Mouse (Mus musculus) midbrain, embryonic 12.5 days (tissue): ENCODE results near the gene Rpp38. TPM values are rescaled to one million over a fixed set of nuclear protein-coding genes. Genes with fewer than 3 reads are reported as not detected.

Experiments
- ATAC-seq: fragments of 200-750 bp; cut with Nextera tagmentation; 2 replicates; pipeline ENCODE4 v1.8.0; 2017; ENCODE audit warnings: low read depth, moderate TSS enrichment, moderate library complexity; ENCODE audit not compliant: low FRiP score
- H3K27ac ChIP-seq: fragments of 300-500 bp; sonication (generic); replicated peaks from 2 replicates; pipeline ENCODE4 v1.5.1; 2016; ENCODE audit warnings: mild to moderate bottlenecking
- H3K27me3 ChIP-seq: fragments of 300-500 bp; sonication (generic); 2 replicates; pipeline ENCODE4 v1.6.1; 2016; ENCODE audit warnings: mild to moderate bottlenecking
- H3K36me3 ChIP-seq: fragments of 300-500 bp; sonication (generic); 2 replicates; pipeline ENCODE4 v1.6.1; 2016
- H3K4me1 ChIP-seq: fragments of 300-500 bp; sonication (generic); 2 replicates; pipeline ENCODE4 v1.6.1; 2016
- H3K4me2 ChIP-seq: fragments of 300-500 bp; sonication (generic); replicated peaks from 2 replicates; pipeline ENCODE4 v1.6.1; 2016; ENCODE audit warnings: mild to moderate bottlenecking, moderate library complexity
- H3K4me3 ChIP-seq: fragments of 300-500 bp; sonication (generic); 2 replicates; pipeline ENCODE4 v1.5.1; 2016; ENCODE audit warnings: mild to moderate bottlenecking
- H3K9ac ChIP-seq: fragments of 300-500 bp; sonication (generic); replicated peaks from 2 replicates; pipeline ENCODE4 v1.6.1; 2016; ENCODE audit warnings: mild to moderate bottlenecking, moderate library complexity
- H3K9me3 ChIP-seq: fragments of 300-500 bp; sonication (generic); 2 replicates; pipeline ENCODE4 v1.6.1; 2016; ENCODE audit warnings: mild to moderate bottlenecking
- WGBS: fragments of 180-500 bp; shearing (Covaris S2); methylation state at CpG from one replicate; pipeline ENCODE4 v1.1.7; 2016; 5-methylcytosine and 5-hydroxymethylcytosine counted together
- polyA plus RNA-seq: library from polyadenylated mRNA; unstranded; fragments of >200 nt; fragmentation: Nextera tagmentation; extraction: Ambion mirVana; gene quantifications from 2 replicates; pipeline ENCODE4 v1.2.1, GENCODE M21; 2016

The Rpp38 gene
- 15.8 and 16.1 TPM in 2 replicates for polyA plus RNA-seq

DNA sequence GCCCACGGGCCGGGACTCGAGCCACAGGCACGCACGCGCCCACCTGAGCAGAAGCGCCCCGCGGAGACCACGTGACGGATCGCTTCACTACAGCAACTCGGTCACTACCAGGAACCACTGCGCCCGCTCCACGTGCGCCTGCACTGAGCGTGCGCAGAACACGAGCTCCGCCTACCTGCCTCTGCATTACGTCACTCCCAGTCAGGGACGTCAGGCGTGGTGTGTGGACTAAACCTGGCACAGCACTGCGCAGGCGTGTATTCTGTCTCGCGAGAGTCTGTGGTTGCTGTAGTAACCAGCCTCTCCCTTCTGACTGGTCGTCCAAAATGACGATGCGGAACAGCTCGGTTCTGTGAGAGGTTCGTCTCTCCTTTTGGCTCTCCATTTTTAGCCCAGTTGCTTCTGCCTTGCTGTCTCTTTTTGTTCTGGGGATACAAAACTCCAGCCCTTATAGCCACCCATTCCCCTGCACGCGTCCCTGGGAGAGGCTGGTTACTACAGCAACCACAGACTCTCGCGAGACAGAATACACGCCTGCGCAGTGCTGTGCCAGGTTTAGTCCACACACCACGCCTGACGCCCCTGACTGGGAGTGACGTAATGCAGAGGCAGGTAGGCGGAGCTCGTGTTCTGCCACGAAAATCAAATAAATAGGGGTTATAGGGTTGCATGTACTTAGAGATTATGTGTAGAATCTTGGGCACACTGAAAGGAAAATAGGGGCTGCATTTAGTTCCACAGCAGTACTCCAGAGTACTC is at the start of gene Rpp38:
Rpp38 (minus strand) TSS at position 160 of the 759 bp plus-strand sequence.
- Histone ChIP-seq H3K9me3 (no peaks in the 10 kb centered on the region), H3K27ac (peak within 1 kb of the TSS; percentile 72), H3K4me2 (peak within 1 kb of the TSS; percentile 72), H3K4me1 (peaks cover 24% of the 10 kb centered on the region), H3K9ac (peak within 1 kb of the TSS; percentile 49), H3K36me3 (peaks cover 19% of the 10 kb centered on the region), H3K4me3 (peak within 1 kb of the TSS; percentile 56), H3K27me3 (peaks cover 13% of the 10 kb centered on the region; the same call in 1 of the 2 replicates)
- WGBS: under 1% methylated on average over 45 of the region's 45 CpGs
- ATAC-seq: peak; percentile 99

DNA sequence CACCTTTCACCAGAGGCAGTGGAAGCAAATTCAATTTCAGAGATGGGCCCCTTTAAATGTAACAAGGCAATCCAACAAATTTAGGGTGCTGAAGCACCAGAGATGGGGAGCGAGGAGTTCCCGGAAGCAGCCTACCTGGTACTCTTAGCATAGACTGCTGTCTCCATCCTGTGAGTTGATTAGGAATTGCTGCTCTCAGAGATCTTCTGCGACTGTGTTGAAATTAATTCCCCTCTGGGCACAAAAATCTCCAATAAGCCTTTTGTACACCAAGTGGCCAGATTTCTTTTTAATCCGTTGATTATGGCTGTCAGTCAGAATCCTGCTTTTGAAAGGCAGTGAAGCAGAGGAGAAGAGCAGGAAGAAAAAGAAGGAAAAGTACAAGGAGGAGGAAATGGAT is 32.7 kb upstream of the Rpp38 start:
- no peaks in the 10 kb centered on the region for H3K27me3 ChIP-seq
- no peaks in the 10 kb centered on the region for H3K9me3 ChIP-seq
- H3K27ac ChIP-seq: no peak overlapping the region
- no peaks in the 10 kb centered on the region for H3K36me3 ChIP-seq
- WGBS: 52% methylated on average over 4 of the region's 4 CpGs
- no peak overlapping the region for H3K4me3 ChIP-seq
- H3K4me1 ChIP-seq: 0 out of 2 replicates have a peak, but pooled peaks cover 2% of the 10 kb centered on the region
- no peak for ATAC-seq
- H3K4me2 ChIP-seq: no peak overlapping the region
- no peak overlapping the region for H3K9ac ChIP-seq

DNA sequence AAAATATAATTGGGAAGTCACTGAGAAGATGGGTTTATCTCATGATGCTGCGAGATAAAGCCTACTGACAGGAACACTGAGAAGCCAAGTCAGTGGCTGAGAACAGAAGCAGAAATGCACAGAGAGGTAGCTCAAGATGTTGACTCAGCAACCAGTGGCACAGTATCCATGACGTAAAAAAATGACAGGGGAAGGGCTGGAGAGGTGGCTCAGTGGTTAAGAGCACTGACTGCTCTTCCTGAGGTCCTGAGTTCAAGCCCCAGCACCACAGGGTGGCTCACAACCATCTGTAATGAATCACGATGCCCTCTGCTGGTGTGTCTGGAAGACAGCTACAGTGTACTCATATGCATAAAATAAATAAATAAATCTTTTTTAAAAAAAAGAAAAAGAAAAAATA is 28.6 kb upstream of the Rpp38 start:
- no peaks in the 10 kb centered on the region for H3K9me3 ChIP-seq
- ATAC-seq: no peak
- H3K27me3 ChIP-seq: no peaks in the 10 kb centered on the region
- no peaks in the 10 kb centered on the region for H3K36me3 ChIP-seq
- H3K4me1 ChIP-seq: 0 out of 2 replicates have a peak, but pooled peaks cover 2% of the 10 kb centered on the region
- no peak overlapping the region for H3K4me3 ChIP-seq
- WGBS: 90% methylated on average over 3 of the region's 3 CpGs
- H3K27ac ChIP-seq: no peak overlapping the region
- no peak overlapping the region for H3K4me2 ChIP-seq
- H3K9ac ChIP-seq: no peak overlapping the region

DNA sequence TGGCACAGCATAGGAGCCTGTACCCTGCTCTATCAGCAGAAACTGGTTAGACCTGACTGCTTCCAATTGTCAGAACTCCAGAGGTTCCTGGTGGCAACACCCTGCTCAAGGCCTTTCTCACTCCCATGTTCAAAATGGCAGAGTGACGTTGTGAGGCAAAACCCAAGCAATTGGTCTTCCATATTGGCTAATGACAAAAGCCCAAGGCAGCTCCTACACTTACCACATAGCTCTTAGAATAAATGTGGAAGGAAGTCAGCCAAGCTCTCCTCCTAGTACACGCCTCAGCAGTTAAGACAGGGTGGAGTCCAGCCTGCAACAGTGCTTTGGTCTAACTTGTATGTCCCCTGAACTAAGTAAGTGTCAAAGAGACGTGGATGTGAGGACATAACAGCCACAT is 25.4 kb upstream of the Rpp38 start:
- Histone ChIP-seq H3K36me3 (no peaks in the 10 kb centered on the region), H3K4me1 (no peaks in the 10 kb centered on the region), H3K27ac (no peak overlapping the region), H3K4me3 (no peak overlapping the region), H3K27me3 (no peaks in the 10 kb centered on the region), H3K4me2 (no peak overlapping the region), H3K9me3 (no peaks in the 10 kb centered on the region), H3K9ac (no peak overlapping the region)
- WGBS: 76% methylated on average over 3 of the region's 3 CpGs
- ATAC-seq: no peak

DNA sequence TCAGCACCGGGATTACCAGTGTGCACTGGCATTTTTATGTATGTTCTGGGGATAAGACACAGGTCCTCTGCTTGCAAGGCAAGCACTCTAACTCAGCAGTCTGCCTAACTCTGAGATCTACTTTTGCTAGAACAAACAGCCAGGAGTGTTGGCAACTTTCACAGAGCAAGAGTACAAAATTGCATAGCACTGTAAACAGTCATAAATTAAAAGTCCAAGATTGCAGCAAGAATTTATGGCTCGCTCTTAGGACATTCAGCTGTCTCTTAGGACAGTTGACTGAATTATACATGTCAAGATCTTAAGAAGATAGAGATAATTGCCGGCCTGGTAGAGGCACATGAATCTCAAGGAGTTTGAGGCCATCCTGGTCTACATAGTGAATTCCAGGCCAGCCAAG is 23.9 kb upstream of the Rpp38 start:
- H3K4me3 ChIP-seq: no peak overlapping the region
- H3K9me3 ChIP-seq: no peaks in the 10 kb centered on the region
- no peak overlapping the region for H3K27ac ChIP-seq
- H3K4me2 ChIP-seq: no peak overlapping the region
- no peak overlapping the region for H3K9ac ChIP-seq
- H3K4me1 ChIP-seq: no peaks in the 10 kb centered on the region
- 84% methylated on average over 3 of the region's 3 CpGs for WGBS
- ATAC-seq: no peak
- no peaks in the 10 kb centered on the region for H3K27me3 ChIP-seq
- H3K36me3 ChIP-seq: no peaks in the 10 kb centered on the region

DNA sequence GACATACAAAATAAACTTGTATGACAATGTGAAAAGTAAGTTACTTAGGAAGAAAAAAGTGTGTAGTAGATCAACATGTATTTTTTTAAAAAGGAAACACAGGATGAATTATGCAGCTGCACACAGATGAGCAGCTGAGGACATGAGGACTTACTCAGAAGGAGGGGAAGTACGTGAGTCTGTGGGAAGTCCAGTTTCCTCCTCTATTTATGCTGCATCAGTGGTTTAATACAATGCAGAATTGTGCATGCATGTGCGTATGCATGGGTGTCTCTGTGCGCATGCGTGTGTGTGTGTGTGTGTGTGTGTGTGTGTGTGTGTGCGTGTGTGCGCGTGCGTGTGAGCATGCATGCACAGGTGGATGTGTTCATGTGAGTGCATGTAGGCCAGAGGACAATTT is 23.4 kb upstream of the Rpp38 start:
- H3K9me3 ChIP-seq: no peaks in the 10 kb centered on the region
- ATAC-seq: no peak

DNA sequence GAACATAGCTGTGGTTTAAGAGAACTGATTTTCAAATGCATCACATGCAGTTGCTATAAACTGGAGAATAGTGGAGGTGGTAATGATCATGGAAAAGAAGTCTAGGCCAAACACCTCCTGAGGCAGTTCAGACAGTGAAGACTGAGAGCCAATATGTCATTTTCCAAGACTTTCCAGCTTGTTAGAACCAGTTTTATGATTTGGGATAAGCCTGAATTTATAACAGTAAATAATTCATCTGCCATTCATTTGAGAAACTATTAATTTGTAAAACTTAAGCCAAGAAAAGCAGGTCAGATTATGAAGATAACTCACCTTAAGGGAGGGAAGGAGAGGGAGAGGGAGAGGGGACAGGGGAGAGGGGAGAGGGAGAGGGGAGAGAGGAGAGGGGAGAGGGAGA is 20.7 kb upstream of the Rpp38 start:
- Histone ChIP-seq H3K4me3 (no peak overlapping the region), H3K4me1 (no peaks in the 10 kb centered on the region), H3K9ac (no peak overlapping the region), H3K9me3 (no peaks in the 10 kb centered on the region), H3K27ac (no peak overlapping the region), H3K27me3 (no peaks in the 10 kb centered on the region), H3K36me3 (no peaks in the 10 kb centered on the region), H3K4me2 (no peak overlapping the region)
- ATAC-seq: no peak

More for the DNA sequence above, 23.4 kb upstream of the Rpp38 start:
- 83% methylated on average over 8 of the region's 8 CpGs for WGBS
- Histone ChIP-seq H3K27me3 (no peaks in the 10 kb centered on the region), H3K4me2 (no peak overlapping the region), H3K4me1 (no peaks in the 10 kb centered on the region), H3K36me3 (no peaks in the 10 kb centered on the region), H3K9ac (no peak overlapping the region), H3K4me3 (no peak overlapping the region), H3K27ac (no peak overlapping the region)

DNA sequence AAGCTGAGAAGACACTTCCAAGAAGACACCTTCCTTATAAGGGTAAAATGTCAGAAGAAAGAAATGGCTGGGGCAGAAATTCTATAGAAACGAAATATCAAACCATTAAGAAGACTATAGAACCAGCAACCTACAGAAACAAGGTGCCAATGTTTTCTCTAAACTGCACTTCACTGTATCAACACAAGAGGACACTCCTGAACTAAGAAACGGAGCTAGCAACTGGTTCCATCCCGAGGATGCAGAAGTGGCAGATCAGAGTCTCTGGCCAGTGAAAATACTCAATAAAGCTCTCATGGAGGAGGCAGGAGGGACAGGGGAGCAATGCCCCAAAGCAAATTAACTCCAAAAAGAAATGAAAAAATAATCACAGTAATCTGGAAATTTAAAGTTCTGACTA is 16.5 kb upstream of the Rpp38 start:
- peak; percentile 38; the same call in 1 of the 2 replicates for ATAC-seq
- Histone ChIP-seq H3K9ac (no peak overlapping the region), H3K27ac (no peak overlapping the region), H3K4me2 (no peak overlapping the region), H3K9me3 (no peaks in the 10 kb centered on the region), H3K36me3 (no peaks in the 10 kb centered on the region), H3K27me3 (0 out of 2 replicates have a peak, but pooled peaks cover 5% of the 10 kb centered on the region), H3K4me1 (no peaks in the 10 kb centered on the region), H3K4me3 (no peak overlapping the region)
- WGBS: 19% methylated on average over 3 of the region's 3 CpGs

DNA sequence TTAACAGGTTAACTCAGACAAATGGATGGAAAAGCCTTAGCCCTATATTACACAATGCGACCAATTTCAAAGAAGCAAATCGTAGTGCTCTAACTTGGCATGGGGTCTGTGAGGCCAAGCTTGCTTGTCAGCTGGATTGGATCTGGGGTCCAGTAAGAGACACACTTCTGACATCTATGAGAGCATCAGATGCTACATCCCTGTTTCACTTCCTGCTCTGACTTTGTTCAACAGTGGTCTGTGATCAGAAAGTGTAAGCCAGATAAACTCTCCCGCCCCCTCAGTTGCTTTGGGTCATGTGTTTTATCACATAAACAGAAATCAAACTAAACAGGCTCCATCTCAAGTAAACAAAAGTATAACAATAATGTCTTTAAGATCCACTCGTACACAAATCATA is 16.0 kb upstream of the Rpp38 start:
- Histone ChIP-seq H3K27ac (no peak overlapping the region), H3K9me3 (no peaks in the 10 kb centered on the region)
- 80% methylated on average over 4 of the region's 4 CpGs for WGBS

DNA sequence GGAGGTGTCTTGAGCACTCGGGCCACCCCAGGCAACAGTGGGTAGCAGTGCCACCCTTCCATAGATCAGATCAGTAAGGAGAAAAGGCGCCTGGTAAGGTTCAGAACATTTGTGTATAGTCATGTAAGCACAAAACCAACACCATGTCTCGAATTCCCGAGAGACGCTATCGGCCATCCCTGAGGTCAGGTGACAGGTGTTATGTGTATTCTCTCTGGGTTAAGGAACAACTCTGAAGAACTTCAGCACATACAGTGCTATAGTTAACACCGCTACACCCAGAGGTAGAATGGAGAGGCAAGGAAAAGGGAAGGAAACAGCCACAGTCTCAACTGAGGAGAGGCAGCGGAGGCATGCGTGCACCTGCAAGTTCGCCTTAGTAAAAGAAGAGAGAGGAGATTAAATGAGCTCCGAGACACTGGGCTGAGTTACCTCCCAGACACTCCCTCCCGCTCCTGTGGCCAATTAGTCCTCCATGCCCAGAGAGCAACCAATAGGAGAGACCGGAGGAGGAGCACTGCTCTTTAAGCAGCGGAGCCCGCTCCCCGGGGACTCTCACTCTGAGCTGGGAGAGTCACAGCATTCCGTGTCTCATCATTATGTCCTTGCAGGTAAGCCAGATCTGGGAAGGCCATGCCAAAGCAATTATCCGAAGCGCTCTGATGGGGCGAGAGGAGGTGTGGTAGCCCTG is 3.3 kb upstream of the Rpp38 start, which contains the start of gene Acbd7:
Acbd7 (plus strand) TSS at position 558 of the 691 bp plus-strand sequence.
- Histone ChIP-seq H3K9ac (peak within 1 kb of the TSS; percentile 12; the same call in 1 of the 2 replicates), H3K36me3 (no peaks in the 10 kb centered on the region), H3K27ac (no peak within 1 kb of the TSS), H3K9me3 (no peaks in the 10 kb centered on the region), H3K27me3 (peaks cover 16% of the 10 kb centered on the region), H3K4me2 (peak within 1 kb of the TSS; percentile 64), H3K4me1 (peaks cover 23% of the 10 kb centered on the region), H3K4me3 (peak within 1 kb of the TSS; percentile 33)
- WGBS: 8% methylated on average over 20 of the region's 20 CpGs
- ATAC-seq: no peak

More for the DNA sequence above, 16.0 kb upstream of the Rpp38 start:
- H3K4me3 ChIP-seq: no peak overlapping the region
- no peaks in the 10 kb centered on the region for H3K4me1 ChIP-seq
- H3K9ac ChIP-seq: no peak overlapping the region
- H3K27me3 ChIP-seq: 0 out of 2 replicates have a peak, but pooled peaks cover 5% of the 10 kb centered on the region
- no peaks in the 10 kb centered on the region for H3K36me3 ChIP-seq
- no peak for ATAC-seq
- H3K4me2 ChIP-seq: no peak overlapping the region

DNA sequence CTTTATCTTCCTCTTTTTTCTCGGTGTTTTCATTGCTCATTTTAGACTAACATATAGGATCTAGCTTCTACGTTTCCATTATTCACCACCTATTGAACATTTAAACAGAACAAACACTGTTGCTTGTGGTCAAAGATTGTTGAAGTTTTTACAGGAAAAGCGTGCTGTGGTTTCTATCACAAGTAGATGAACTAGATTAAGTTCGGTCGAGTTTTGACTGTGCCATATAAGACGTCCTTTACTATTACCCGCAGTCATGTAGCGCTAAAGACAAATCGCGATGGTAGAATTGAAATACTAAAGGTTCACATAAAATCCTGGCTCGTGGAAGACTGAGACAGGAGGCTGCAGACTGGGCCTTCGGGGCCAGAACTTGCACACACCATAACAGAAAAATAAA is 1.3 kb upstream of the Rpp38 start:
- no peak for ATAC-seq
- H3K27ac ChIP-seq: no peak overlapping the region
- no peak overlapping the region for H3K4me3 ChIP-seq
- no peaks in the 10 kb centered on the region for H3K9me3 ChIP-seq
- peaks cover 24% of the 10 kb centered on the region for H3K4me1 ChIP-seq
- peaks cover 16% of the 10 kb centered on the region for H3K27me3 ChIP-seq
- H3K9ac ChIP-seq: no peak overlapping the region
- peaks cover 9% of the 10 kb centered on the region for H3K36me3 ChIP-seq
- no peak overlapping the region for H3K4me2 ChIP-seq
- WGBS: 92% methylated on average over 12 of the region's 12 CpGs

DNA sequence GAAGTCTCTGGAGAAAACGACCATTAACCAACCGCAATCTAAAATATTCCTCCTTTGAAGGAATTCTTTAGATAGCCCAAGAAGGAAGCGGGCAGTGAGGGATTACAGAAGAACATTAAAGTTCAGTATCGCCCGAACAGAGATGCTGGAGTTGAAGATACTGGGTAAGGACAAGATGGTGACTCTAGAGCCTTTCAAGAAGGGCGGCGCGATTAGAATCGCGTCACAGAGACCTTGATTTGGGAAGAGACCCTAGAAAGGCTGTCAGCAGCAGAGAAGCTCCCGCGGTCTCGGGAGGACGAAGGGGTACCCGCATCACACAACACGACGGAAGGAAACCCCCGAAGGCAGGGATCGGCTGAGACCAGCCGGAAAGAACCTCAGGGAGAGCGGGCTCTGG is 387 bp downstream of the Rpp38 start:
- peak overlapping the region; percentile 35 for H3K27ac ChIP-seq

More for the DNA sequence above, 387 bp downstream of the Rpp38 start:
- no peaks in the 10 kb centered on the region for H3K9me3 ChIP-seq
- H3K9ac ChIP-seq: peak overlapping the region; percentile 49
- 2% methylated on average over 21 of the region's 21 CpGs for WGBS
- H3K36me3 ChIP-seq: peaks cover 24% of the 10 kb centered on the region
- H3K4me3 ChIP-seq: peak overlapping the region; percentile 56
- H3K27me3 ChIP-seq: peaks cover 12% of the 10 kb centered on the region; the same call in 1 of the 2 replicates
- H3K4me1 ChIP-seq: peaks cover 24% of the 10 kb centered on the region
- H3K4me2 ChIP-seq: peak overlapping the region; percentile 72
- ATAC-seq: no peak
